9 mouse cellular contexts compared by ENCODE assay signal in the genomic region with DNA sequence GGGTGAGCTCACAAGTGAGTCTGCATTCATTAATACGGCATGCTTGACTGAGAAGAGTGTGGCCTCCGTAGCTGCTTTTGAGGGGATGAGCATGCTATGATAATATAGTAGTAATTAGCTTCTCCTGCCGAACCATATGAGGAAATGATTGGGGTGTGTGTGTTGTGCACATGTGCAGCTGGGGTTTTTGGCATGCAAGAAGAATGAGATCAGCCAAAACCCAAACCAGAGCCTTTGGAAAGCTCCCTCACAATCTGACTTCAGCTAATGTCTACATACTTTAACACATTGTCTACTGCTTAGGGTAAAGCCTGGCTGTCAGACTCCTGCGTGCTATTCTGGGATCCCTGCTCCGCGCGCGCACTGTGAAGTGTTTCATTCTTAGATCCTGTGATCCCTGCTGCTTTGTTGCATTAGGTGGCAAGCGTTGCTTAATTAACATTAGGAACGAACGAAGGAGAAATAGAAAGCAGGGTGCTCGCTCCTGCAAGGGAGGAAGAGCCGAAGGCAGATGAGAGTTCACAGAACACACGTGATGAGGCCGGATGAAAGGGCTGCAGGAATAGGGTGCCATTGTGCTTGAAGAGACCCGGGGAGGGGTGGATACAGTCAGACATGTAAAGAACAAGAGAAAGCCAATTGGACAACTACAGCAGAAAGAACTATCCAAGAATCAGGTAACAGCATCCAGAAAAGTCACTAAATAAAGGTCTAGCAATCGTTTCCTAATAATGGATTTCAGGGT.
DNase-seq lines count a peak whose midpoint lies in the region; ATAC-seq and TF ChIP-seq lines count a peak whose summit lies in the region.
"Had no signal": no experiment of that assay in that cellular context is flagged by ENCODE, and none has a peak within 500 bp of the region (broad histone marks: within the 10 kb centered on the region; RNA-seq: fewer than 3 reads in every experiment).

No protein-coding gene starts in this region.

- WGBS in intestine, embryonic 14.5 days, result 59% methylated on average over 17 of the region's 17 CpGs
- 62% methylated on average over 17 of the region's 17 CpGs for WGBS in intestine, postnatal 0 days
- WGBS in heart, embryonic 14.5 days, result 29% methylated on average over 17 of the region's 17 CpGs
- WGBS in midbrain, embryonic 13.5 days, result 30% methylated on average over 17 of the region's 17 CpGs

- peaks cover 7% of the 10 kb centered on the region for H3K4me1 ChIP-seq in intestine, embryonic 14.5 days (replicated peaks; ENCODE audit: control insufficient read depth, insufficient read depth, low read length)
- no peaks in the 10 kb centered on the region for H3K4me1 ChIP-seq in intestine, postnatal 0 days (replicated peaks; ENCODE audit: control insufficient read depth, insufficient read depth, low read length)
- H3K4me1 ChIP-seq in heart, embryonic 14.5 days (ENCODE audit: control insufficient read depth in 2 of 2, insufficient read depth in 2 of 2, low read length in 2 of 2), result peaks cover 19 to 34% of the 10 kb centered on the region in 2 experiments
- H3K4me1 ChIP-seq in midbrain, embryonic 13.5 days (replicated peaks), result peaks cover 45% of the 10 kb centered on the region
- H3K4me1 ChIP-seq: liver, embryonic 15.5 days had no signal

- H3K9ac ChIP-seq in intestine, embryonic 14.5 days (ENCODE audit: low read length), result no peak overlapping the region
- H3K9ac ChIP-seq in intestine, postnatal 0 days (ENCODE audit: low read depth, low read length), result no peak overlapping the region
- H3K9ac ChIP-seq in heart, embryonic 14.5 days (ENCODE audit: low read length), result peak overlapping the region; percentile 66
- H3K9ac ChIP-seq in midbrain, embryonic 13.5 days (replicated peaks), result 0 out of 2 replicates have a peak overlapping the region, but pooled peaks have one; percentile 10
- H3K9ac ChIP-seq: liver, embryonic 15.5 days had no signal

- peak overlapping the region; percentile 69 for H3K27ac ChIP-seq in intestine, embryonic 14.5 days (ENCODE audit: low read depth)
- no peak overlapping the region for H3K27ac ChIP-seq in intestine, postnatal 0 days (ENCODE audit: low read depth, low read length)
- peak overlapping the region; percentile 95 for H3K27ac ChIP-seq in heart, embryonic 14.5 days (replicated peaks in 1 of 2; ENCODE audit: control insufficient read depth in 1 of 2, insufficient read depth in 1 of 2, low read depth in 2 of 2, low read length in 2 of 2)
- H3K27ac ChIP-seq in midbrain, embryonic 13.5 days, result peak overlapping the region; percentile 63
- H3K27ac ChIP-seq: liver, embryonic 15.5 days had no signal

- H3K9me3 ChIP-seq in intestine, embryonic 14.5 days (ENCODE audit: control insufficient read depth, low read length), result no peaks in the 10 kb centered on the region
- no peaks in the 10 kb centered on the region for H3K9me3 ChIP-seq in intestine, postnatal 0 days (ENCODE audit: control insufficient read depth)
- H3K9me3 ChIP-seq in heart, embryonic 14.5 days (ENCODE audit: control insufficient read depth, low read length), result no peaks in the 10 kb centered on the region
- H3K9me3 ChIP-seq in midbrain, embryonic 13.5 days, result no peaks in the 10 kb centered on the region
- H3K9me3 ChIP-seq: liver, embryonic 15.5 days had no signal

- H3K27me3 ChIP-seq in intestine, embryonic 14.5 days (replicated peaks; ENCODE audit: control insufficient read depth, insufficient read depth, low read length), result no peaks in the 10 kb centered on the region
- H3K27me3 ChIP-seq in intestine, postnatal 0 days (replicated peaks; ENCODE audit: control insufficient read depth, insufficient read depth, low read length), result no peaks in the 10 kb centered on the region
- no peaks in the 10 kb centered on the region for H3K27me3 ChIP-seq in heart, embryonic 14.5 days (ENCODE audit: control insufficient read depth, insufficient read depth, low read length)
- no peaks in the 10 kb centered on the region for H3K27me3 ChIP-seq in midbrain, embryonic 13.5 days
- H3K27me3 ChIP-seq: liver, embryonic 15.5 days had no signal

- H3K4me3 ChIP-seq in intestine, embryonic 14.5 days (ENCODE audit: low read depth, low read length), result no peak overlapping the region
- no peak overlapping the region for H3K4me3 ChIP-seq in intestine, postnatal 0 days (ENCODE audit: low read depth, low read length)
- peak overlapping the region; percentile 27 to 29 for H3K4me3 ChIP-seq in heart, embryonic 14.5 days (ENCODE audit: control insufficient read depth in 1 of 2, insufficient read depth in 1 of 2, low read depth in 1 of 2, low read length in 2 of 2)
- no peak overlapping the region for H3K4me3 ChIP-seq in midbrain, embryonic 13.5 days (replicated peaks)
- H3K4me3 ChIP-seq: liver, embryonic 15.5 days had no signal

- peak overlapping the region; percentile 18 for H3K4me2 ChIP-seq in intestine, embryonic 14.5 days (ENCODE audit: low read length)
- no peak overlapping the region; the same call in 1 of the 2 replicates for H3K4me2 ChIP-seq in intestine, postnatal 0 days (replicated peaks; ENCODE audit: low read depth)
- H3K4me2 ChIP-seq in heart, embryonic 14.5 days (ENCODE audit: low read length), result peak overlapping the region; percentile 66
- peak overlapping the region; percentile 31 for H3K4me2 ChIP-seq in midbrain, embryonic 13.5 days (replicated peaks)
- H3K4me2 ChIP-seq: liver, embryonic 15.5 days had no signal

- DNase-seq in intestine, embryonic 14.5 days (ENCODE audit: low spot score), result peak; percentile 54
- DNase-seq in brain, embryonic 14.5 days (ENCODE audit: low read depth), result peak; percentile 92
- DNase-seq in testis, postnatal 10 days (ENCODE audit: low spot score), result no peak
- DNase-seq in gastrocnemius, adult 8-10 months (ENCODE audit: low spot score in 2 of 2), result no peak
- DNase-seq in kidney, postnatal 25 days, result no peak

- no peak for TF ChIP-seq POLR2A in brain, embryonic 14.5 days (IDR thresholded peaks at IDR 0.05; ENCODE audit: borderline replicate concordance, extremely low read depth, insufficient read depth, insufficient read length, poor library complexity, severe bottlenecking)

- no peak for TF ChIP-seq CTCF in intestine, postnatal 0 days (IDR thresholded peaks at IDR 0.05; ENCODE audit: low read depth)
- no peak for TF ChIP-seq CTCF in brain, embryonic 14.5 days (IDR thresholded peaks at IDR 0.05; ENCODE audit: borderline replicate concordance, extremely low read depth, insufficient read depth, insufficient read length)

- ATAC-seq in intestine, embryonic 14.5 days (replicated peaks; ENCODE audit: low FRiP score, low TSS enrichment, low read depth), result no peak
- ATAC-seq in intestine, postnatal 0 days, result no peak
- peak; percentile 75 for ATAC-seq in heart, embryonic 14.5 days (ENCODE audit: insufficient number of reproducible peaks, insufficient read depth, low FRiP score, low read depth)
- ATAC-seq in midbrain, embryonic 13.5 days, result peak; percentile 61

- no peaks in the 10 kb centered on the region for H3K36me3 ChIP-seq in intestine, embryonic 14.5 days (ENCODE audit: control insufficient read depth, insufficient read depth, low read length)
- no peaks in the 10 kb centered on the region for H3K36me3 ChIP-seq in intestine, postnatal 0 days (ENCODE audit: control insufficient read depth, insufficient read depth)
- no peaks in the 10 kb centered on the region for H3K36me3 ChIP-seq in heart, embryonic 14.5 days (ENCODE audit: control insufficient read depth, insufficient read depth, low read length)
- H3K36me3 ChIP-seq in midbrain, embryonic 13.5 days, result no peaks in the 10 kb centered on the region
- H3K36me3 ChIP-seq: liver, embryonic 15.5 days had no signal

Comparison
In these comparisons a context has a peak if more than half of its experiments do, and no peak if none do; other contexts are left out.
1. ATAC-seq: peak in heart, embryonic 14.5 days (single experiment) and midbrain, embryonic 13.5 days (single experiment); none in intestine, embryonic 14.5 days (single experiment) and intestine, postnatal 0 days (single experiment).
2. DNase-seq: peak in intestine, embryonic 14.5 days (single experiment) and brain, embryonic 14.5 days (single experiment); none in testis, postnatal 10 days (single experiment), gastrocnemius, adult 8-10 months (0 of 2) and kidney, postnatal 25 days (0 of 2).
3. H3K4me3 ChIP-seq: peak in heart, embryonic 14.5 days (2 of 2); none in intestine, embryonic 14.5 days (single experiment), intestine, postnatal 0 days (single experiment) and midbrain, embryonic 13.5 days (single experiment).
4. H3K9ac ChIP-seq: peak in heart, embryonic 14.5 days (single experiment) and midbrain, embryonic 13.5 days (single experiment); none in intestine, embryonic 14.5 days (single experiment) and intestine, postnatal 0 days (single experiment).